Mouse (Mus musculus) stomach, postnatal 0 days (tissue): ENCODE measurements at regions not wholly inside any gene's neighbourhood (a gene's known extent, or its start where the extent isn't known, plus 50 kb on each side); places are given as distances from the start of the nearest gene placed in this dataset.

Source experiments
- ATAC-seq: fragments of 200-750 bp; cut with Nextera tagmentation; 2 replicates; pipeline ENCODE4 v1.8.0; 2017; ENCODE audit not compliant: low FRiP score, low TSS enrichment
- DNase-seq: peaks from one replicate; pipeline ENCODE4 v3.0.0-alpha.2; 2016; ENCODE audit warnings: low spot score
- H3K27ac ChIP-seq: fragments of 300-500 bp; sonication (generic); replicated peaks from 2 replicates; pipeline ENCODE4 v1.5.1; 2014; ENCODE audit warnings: mild to moderate bottlenecking, control low read depth
- H3K27me3 ChIP-seq: fragments of 300-500 bp; sonication (generic); 2 replicates; pipeline ENCODE4 v1.6.1; 2014; ENCODE audit warnings: low read length; ENCODE audit not compliant: control insufficient read depth, insufficient read depth
- H3K36me3 ChIP-seq: fragments of 300-500 bp; sonication (generic); 2 replicates; pipeline ENCODE4 v1.6.1; 2014; ENCODE audit warnings: low read length, mixed read lengths; ENCODE audit not compliant: control insufficient read depth, insufficient read depth
- H3K4me1 ChIP-seq: fragments of 300-500 bp; sonication (generic); replicated peaks from 2 replicates; pipeline ENCODE4 v1.6.1; 2014; ENCODE audit warnings: antibody characterized with exemption; ENCODE audit not compliant: control insufficient read depth, insufficient read depth
- H3K4me2 ChIP-seq: fragments of 300-500 bp; sonication (generic); replicated peaks from 2 replicates; pipeline ENCODE4 v1.6.1; 2014; ENCODE audit warnings: low read depth, mild to moderate bottlenecking, control low read depth, moderate library complexity
- H3K4me3 ChIP-seq: fragments of 300-500 bp; sonication (generic); 2 replicates; pipeline ENCODE4 v1.5.1; 2014; ENCODE audit warnings: low read depth, low read length, control low read depth
- H3K9ac ChIP-seq: fragments of 300-500 bp; sonication (generic); 2 replicates; pipeline ENCODE4 v1.6.1; 2014; ENCODE audit warnings: mild to moderate bottlenecking, low read length, control low read depth, mixed read lengths
- H3K9me3 ChIP-seq: fragments of 300-500 bp; sonication (generic); 2 replicates; pipeline ENCODE4 v1.6.1; 2016; ENCODE audit warnings: low read length; ENCODE audit not compliant: control insufficient read depth
- CTCF ChIP-seq: IDR thresholded peaks from 2 replicates; pipeline ENCODE4 v1.5.1; 2016; ENCODE audit warnings: antibody characterized with exemption, low read depth, mild to moderate bottlenecking, moderate library complexity
- EP300 ChIP-seq: optimal IDR thresholded peaks from 2 replicates; pipeline ENCODE3; 2016; ENCODE audit warnings: antibody characterized with exemption
- WGBS: fragments of 180-500 bp; shearing (Covaris S2); extraction: QIAGEN DNeasy Blood & Tissue Kit; methylation state at CpG from one replicate; pipeline ENCODE4 v1.1.7; 2014; 5-methylcytosine and 5-hydroxymethylcytosine counted together

- Histone ChIP-seq H3K27me3 (no peaks in the 10 kb centered on the region), H3K4me3 (no peak overlapping the region), H3K9ac (no peak overlapping the region), H3K4me1 (no peaks in the 10 kb centered on the region), H3K4me2 (no peak overlapping the region), H3K27ac (no peak overlapping the region), H3K36me3 (no peaks in the 10 kb centered on the region), H3K9me3 (no peaks in the 10 kb centered on the region)
- ATAC-seq (no peak), DNase-seq (no peak)
- WGBS: 61% methylated on average over 6 of the region's 6 CpGs
- TF ChIP-seq EP300 (no peak), CTCF (no peak)
These were observed 165.2 kb upstream of the Klf14 start for GRCm38 (mm10) chr6:31124076-31124475.

GRCm38 (mm10) chr6:31124872-31125271 lies 166.0 kb upstream of the Klf14 start:
- Histone ChIP-seq H3K9me3 (no peaks in the 10 kb centered on the region), H3K36me3 (no peaks in the 10 kb centered on the region), H3K27me3 (no peaks in the 10 kb centered on the region), H3K4me3 (no peak overlapping the region), H3K4me1 (no peaks in the 10 kb centered on the region), H3K4me2 (no peak overlapping the region), H3K9ac (no peak overlapping the region), H3K27ac (no peak overlapping the region)
- WGBS: 79% methylated on average over 4 of the region's 4 CpGs
- TF ChIP-seq CTCF (no peak), EP300 (no peak)
- no peak for ATAC-seq
- DNase-seq: no peak

GRCm38 (mm10) chr6:31125328-31126118 lies 166.6 kb upstream of the Klf14 start:
- H3K4me3 ChIP-seq: no peak overlapping the region
- H3K9me3 ChIP-seq: no peaks in the 10 kb centered on the region
- ATAC-seq (0 out of 2 replicates have a peak, but pooled peaks have one; percentile 45), DNase-seq (peak; percentile 55)
- WGBS: 63% methylated on average over 19 of the region's 19 CpGs
- no peak overlapping the region for H3K4me2 ChIP-seq
- H3K27ac ChIP-seq: no peak overlapping the region
- H3K4me1 ChIP-seq: no peaks in the 10 kb centered on the region
- H3K9ac ChIP-seq: no peak overlapping the region
- no peaks in the 10 kb centered on the region for H3K27me3 ChIP-seq
- H3K36me3 ChIP-seq: no peaks in the 10 kb centered on the region
- TF ChIP-seq EP300 (no peak), CTCF (peak; percentile 73)

- no peak overlapping the region for H3K4me3 ChIP-seq
- TF ChIP-seq EP300: no peak
- TF ChIP-seq CTCF: no peak
- no peak overlapping the region for H3K9ac ChIP-seq
- H3K27ac ChIP-seq: no peak overlapping the region
- no peaks in the 10 kb centered on the region for H3K9me3 ChIP-seq
- H3K27me3 ChIP-seq: no peaks in the 10 kb centered on the region
- WGBS: 76% methylated on average over 15 of the region's 15 CpGs
- DNase-seq (no peak), ATAC-seq (no peak)
- no peaks in the 10 kb centered on the region for H3K36me3 ChIP-seq
- H3K4me2 ChIP-seq: no peak overlapping the region
- H3K4me1 ChIP-seq: no peaks in the 10 kb centered on the region
These were observed 167.4 kb upstream of the Klf14 start for GRCm38 (mm10) chr6:31126131-31126871.

GRCm38 (mm10) chr6:31129170-31129569 lies 170.3 kb upstream of the Klf14 start:
- Histone ChIP-seq H3K4me2 (no peak overlapping the region), H3K36me3 (no peaks in the 10 kb centered on the region), H3K27ac (0 out of 2 replicates have a peak overlapping the region, but pooled peaks have one; percentile 18), H3K4me1 (no peaks in the 10 kb centered on the region), H3K9ac (no peak overlapping the region), H3K4me3 (no peak overlapping the region), H3K9me3 (no peaks in the 10 kb centered on the region), H3K27me3 (no peaks in the 10 kb centered on the region)
- no peak for TF ChIP-seq EP300
- no peak for TF ChIP-seq CTCF
- WGBS: 44% methylated on average over 7 of the region's 7 CpGs
- DNase-seq (peak; percentile 35), ATAC-seq (peak; percentile 87)

GRCm38 (mm10) chr6:31129987-31130386 lies 171.1 kb upstream of the Klf14 start:
- TF ChIP-seq CTCF: no peak
- TF ChIP-seq EP300: no peak
- ATAC-seq: no peak
- no peak overlapping the region for H3K4me2 ChIP-seq
- no peaks in the 10 kb centered on the region for H3K36me3 ChIP-seq
- no peak overlapping the region for H3K9ac ChIP-seq
- peak; percentile 29 for DNase-seq
- H3K27me3 ChIP-seq: no peaks in the 10 kb centered on the region
- 61% methylated on average over 7 of the region's 7 CpGs for WGBS
- H3K9me3 ChIP-seq: no peaks in the 10 kb centered on the region
- H3K4me3 ChIP-seq: no peak overlapping the region
- H3K4me1 ChIP-seq: no peaks in the 10 kb centered on the region
- 0 out of 2 replicates have a peak overlapping the region, but pooled peaks have one; percentile 8 for H3K27ac ChIP-seq
